In genomic region chr6:29395910-29396713, GRCm38 (mm10) we compare ENCODE assay signal across 9 mouse cellular contexts. TPM values are rescaled to one million over a fixed set of nuclear protein-coding genes. Genes with fewer than 3 reads are reported as not detected.
A peak's percentile ranks its signal among the peaks of the same experiment; 100 is the strongest.
DNase-seq lines count a peak whose midpoint lies in the region; ATAC-seq and TF ChIP-seq lines count a peak whose summit lies in the region.
"Had no signal": no experiment of that assay in that cellular context is flagged by ENCODE, and none has a peak within 500 bp of the region (broad histone marks: within the 10 kb centered on the region; RNA-seq: fewer than 3 reads in every experiment).

Gene Ccdc136 (plus strand): TSS chr6:29396309.

- H3K4me2 ChIP-seq in forebrain, embryonic 13.5 days, result peak within 1 kb of the TSS; percentile 81
- peak within 1 kb of the TSS; percentile 76 for H3K4me2 ChIP-seq in heart, postnatal 0 days (ENCODE audit: low read depth, low read length)
- H3K4me2 ChIP-seq in liver, embryonic 16.5 days (ENCODE audit: low read depth, low read length), result peak within 1 kb of the TSS; percentile 59
- peak within 1 kb of the TSS; percentile 70 for H3K4me2 ChIP-seq in neural tube, embryonic 14.5 days (ENCODE audit: low read depth, low read length)

- no peak for TF ChIP-seq CTCF in heart, postnatal 0 days (IDR thresholded peaks at IDR 0.05; ENCODE audit: low read depth)

- H3K4me3 ChIP-seq in brown adipose tissue, adult 24 weeks (ENCODE audit: insufficient read depth, low read depth, low read length), result peak within 1 kb of the TSS; percentile 66
- peak within 1 kb of the TSS; percentile 70 for H3K4me3 ChIP-seq in forebrain, embryonic 13.5 days
- peak within 1 kb of the TSS; percentile 66 for H3K4me3 ChIP-seq in heart, postnatal 0 days (ENCODE audit: low read depth, low read length)
- peak within 1 kb of the TSS; percentile 48 for H3K4me3 ChIP-seq in liver, embryonic 16.5 days (ENCODE audit: low read depth, low read length)
- peak within 1 kb of the TSS; percentile 64 for H3K4me3 ChIP-seq in neural tube, embryonic 14.5 days (ENCODE audit: low read depth, low read length)

- H3K27ac ChIP-seq in brown adipose tissue, adult 24 weeks (replicated peaks; ENCODE audit: low read depth, low read length), result no peak within 1 kb of the TSS
- H3K27ac ChIP-seq in forebrain, embryonic 13.5 days, result peak within 1 kb of the TSS; percentile 82
- peak within 1 kb of the TSS; percentile 18; the same call in 1 of the 2 replicates for H3K27ac ChIP-seq in heart, postnatal 0 days (ENCODE audit: low read depth)
- no peak within 1 kb of the TSS for H3K27ac ChIP-seq in liver, embryonic 16.5 days (ENCODE audit: low read length)
- peak within 1 kb of the TSS; percentile 72 for H3K27ac ChIP-seq in neural tube, embryonic 14.5 days (ENCODE audit: low read depth, low read length)
- H3K27ac ChIP-seq: macrophage had no signal

- peaks cover 15% of the 10 kb centered on the region; the same call in 1 of the 2 replicates for H3K36me3 ChIP-seq in forebrain, embryonic 13.5 days (ENCODE audit: poor library complexity, severe bottlenecking)
- no peaks in the 10 kb centered on the region for H3K36me3 ChIP-seq in heart, postnatal 0 days (replicated peaks; ENCODE audit: control insufficient read depth, insufficient read depth, low read length)
- no peaks in the 10 kb centered on the region for H3K36me3 ChIP-seq in liver, embryonic 16.5 days (ENCODE audit: control insufficient read depth, insufficient read depth)
- H3K36me3 ChIP-seq in neural tube, embryonic 14.5 days (ENCODE audit: control insufficient read depth, insufficient read depth, low read length), result no peaks in the 10 kb centered on the region

- H3K9me3 ChIP-seq in forebrain, embryonic 13.5 days (replicated peaks), result no peaks in the 10 kb centered on the region
- no peaks in the 10 kb centered on the region for H3K9me3 ChIP-seq in heart, postnatal 0 days (replicated peaks; ENCODE audit: control insufficient read depth, low read length)
- no peaks in the 10 kb centered on the region for H3K9me3 ChIP-seq in liver, embryonic 16.5 days (replicated peaks; ENCODE audit: control insufficient read depth, low read length)
- no peaks in the 10 kb centered on the region for H3K9me3 ChIP-seq in neural tube, embryonic 14.5 days (ENCODE audit: control insufficient read depth, low read length)

- DNase-seq in ES-CJ7 (ENCODE audit: low read depth, low spot score), result peak; percentile 60
- DNase-seq in heart, postnatal 0 days (ENCODE audit: low spot score), result peak; percentile 49
- peak; percentile 82 to 90 for DNase-seq in kidney, postnatal 36 days
- peak; percentile 65 for DNase-seq in urinary bladder, adult 2 months (ENCODE audit: low spot score)

- under 1% methylated on average over 44 of the region's 49 CpGs for WGBS in forebrain, embryonic 13.5 days
- 1% methylated on average over 44 of the region's 49 CpGs for WGBS in heart, postnatal 0 days
- under 1% methylated on average over 48 of the region's 49 CpGs for WGBS in liver, embryonic 16.5 days (ENCODE audit: insufficient replicate concordance)
- WGBS in neural tube, embryonic 14.5 days, result 1% methylated on average over 42 of the region's 49 CpGs

- peak; percentile 92 for ATAC-seq in forebrain, embryonic 13.5 days
- ATAC-seq in heart, postnatal 0 days (ENCODE audit: insufficient read depth, low read depth), result peak; percentile 89
- ATAC-seq in liver, embryonic 16.5 days (ENCODE audit: low read depth), result peak; percentile 67
- peak; percentile 94 for ATAC-seq in neural tube, embryonic 14.5 days (ENCODE audit: low read depth)

- peak within 1 kb of the TSS; percentile 84 for H3K9ac ChIP-seq in forebrain, embryonic 13.5 days
- peak within 1 kb of the TSS; percentile 45; the same call in 1 of the 2 replicates for H3K9ac ChIP-seq in heart, postnatal 0 days (replicated peaks; ENCODE audit: low read depth, low read length)
- no peak within 1 kb of the TSS for H3K9ac ChIP-seq in liver, embryonic 16.5 days (ENCODE audit: low read depth, low read length)
- H3K9ac ChIP-seq in neural tube, embryonic 14.5 days (replicated peaks; ENCODE audit: low read depth, low read length), result peak within 1 kb of the TSS; percentile 72

- no peak for TF ChIP-seq EP300 in heart, postnatal 0 days (IDR thresholded peaks at IDR 0.05; ENCODE audit: low read depth)

- no peaks in the 10 kb centered on the region for H3K4me1 ChIP-seq in brown adipose tissue, adult 24 weeks (ENCODE audit: control insufficient read depth, insufficient read depth, insufficient read length, low read length)
- peaks cover 20% of the 10 kb centered on the region for H3K4me1 ChIP-seq in forebrain, embryonic 13.5 days
- H3K4me1 ChIP-seq in heart, postnatal 0 days (ENCODE audit: control insufficient read depth, insufficient read depth), result peaks cover 4% of the 10 kb centered on the region
- H3K4me1 ChIP-seq in liver, embryonic 16.5 days (ENCODE audit: control insufficient read depth, low read depth, low read length), result no peaks in the 10 kb centered on the region; the same call in 1 of the 2 replicates
- H3K4me1 ChIP-seq in neural tube, embryonic 14.5 days (ENCODE audit: control insufficient read depth, insufficient read depth, low read length), result no peaks in the 10 kb centered on the region

- peaks cover 15% of the 10 kb centered on the region; the same call in 1 of the 2 replicates for H3K27me3 ChIP-seq in forebrain, embryonic 13.5 days
- H3K27me3 ChIP-seq in heart, postnatal 0 days (ENCODE audit: control insufficient read depth, insufficient read depth, low read length), result 0 out of 2 replicates have a peak, but pooled peaks cover 8% of the 10 kb centered on the region
- H3K27me3 ChIP-seq in liver, embryonic 16.5 days (ENCODE audit: control insufficient read depth, insufficient read depth, low read depth, low read length), result peaks cover 55% of the 10 kb centered on the region
- no peaks in the 10 kb centered on the region; the same call in 1 of the 2 replicates for H3K27me3 ChIP-seq in neural tube, embryonic 14.5 days (ENCODE audit: control insufficient read depth, insufficient read depth, low read length)

RNA-seq across cellular contexts. Expression of gene Ccdc136, which starts in this region (rescaled TPM):
- polyA plus RNA-seq in brown adipose tissue, adult 24 weeks (2012; ENCODE audit: insufficient read depth, insufficient read length, missing spikeins), result 0.46 TPM in 1 of 2 replicates, not detected in the other
- 34.3 and 37.0 TPM in 2 replicates for polyA plus RNA-seq in forebrain, embryonic 13.5 days (2015; fragmentation: Nextera tagmentation; extraction: Ambion mirVana)
- 14.9 and 15.7 TPM in 2 replicates for total RNA-seq in heart, postnatal 0 days (2014; rRNA removed; ENCODE audit: low replicate concordance)
- 10.6 and 14.3 TPM in 2 replicates for polyA plus RNA-seq in heart, postnatal 0 days (2015; fragmentation: Nextera tagmentation; extraction: Ambion mirVana)
- polyA plus RNA-seq in liver, embryonic 16.5 days (2015; fragmentation: Nextera tagmentation; extraction: Ambion mirVana), result 0.09 and 0.34 TPM in 2 replicates
- polyA plus RNA-seq in neural tube, embryonic 14.5 days (2014; fragmentation: Nextera tagmentation; extraction: Ambion mirVana), result 55.7 and 69.1 TPM in 2 replicates
- 19.7 and 29.6 TPM in 2 replicates for polyA plus RNA-seq in urinary bladder, adult 2 months (2012; rRNA removed)
- polyA plus RNA-seq: macrophage had no signal

Comparison
In these comparisons a context has a peak if more than half of its experiments do, and no peak if none do; other contexts are left out.
1. Peak in ATAC-seq, H3K4me3 ChIP-seq and H3K4me2 ChIP-seq in liver, embryonic 16.5 days; RNA of the gene not detected or under 1 TPM.
2. H3K27ac ChIP-seq: peak in forebrain, embryonic 13.5 days (single experiment), heart, postnatal 0 days (single experiment) and neural tube, embryonic 14.5 days (single experiment); none in brown adipose tissue, adult 24 weeks (single experiment) and liver, embryonic 16.5 days (single experiment).
3. Peak in every context shown above with its lines, with median percentiles within 50 percentile points of each other: DNase-seq, H3K4me3 ChIP-seq, ATAC-seq and H3K4me2 ChIP-seq.